Mouse (Mus musculus) liver, postnatal 0 days (tissue): ENCODE data around the gene Ccdc89.

ENCODE experiments used
- CTCF ChIP-seq: sonication (generic); IDR thresholded peaks from 2 replicates; pipeline ENCODE4 v1.5.1; 2016; ENCODE audit warnings: antibody characterized with exemption, low read depth
- EP300 ChIP-seq: IDR thresholded peaks from 2 replicates; pipeline ENCODE4 v1.6.1; 2016; ENCODE audit warnings: antibody characterized with exemption, low read depth, mild to moderate bottlenecking

GRCm38 (mm10) chr7:90444206-90444605, 17.8 kb downstream of the Ccdc89 start:
- TF ChIP-seq CTCF (no peak), EP300 (no peak)
